Mouse (Mus musculus) small intestine, adult 2 months (tissue): Measurements from ENCODE around the gene Arl5b. TPM values are rescaled to one million over a fixed set of nuclear protein-coding genes. Genes with fewer than 3 reads are reported as not detected.

Experiments
- H3K27ac ChIP-seq: fragments of 200-500 bp; 2 replicates; pipeline ENCODE4 v1.5.1; 2012; ENCODE audit warnings: low read depth, low read length, control low read depth, inconsistent platforms; ENCODE audit not compliant: insufficient read depth
- H3K27me3 ChIP-seq: fragments of 200-500 bp; 2 replicates; pipeline ENCODE4 v1.6.1; 2012; ENCODE audit warnings: mild to moderate bottlenecking, moderate library complexity, low read length, inconsistent platforms; ENCODE audit not compliant: control insufficient read depth, insufficient read depth
- H3K36me3 ChIP-seq: fragments of 200-500 bp; 2 replicates; pipeline ENCODE4 v1.6.1; 2012; ENCODE audit warnings: mild to moderate bottlenecking, low read length, control low read depth, inconsistent platforms; ENCODE audit not compliant: control insufficient read depth, insufficient read depth
- H3K4me1 ChIP-seq: fragments of 200-500 bp; 2 replicates; pipeline ENCODE4 v1.6.1; 2012; ENCODE audit warnings: low read length, inconsistent platforms, mixed read lengths; ENCODE audit not compliant: control insufficient read depth, insufficient read depth, insufficient read length
- H3K4me3 ChIP-seq: fragments of 200-500 bp; 2 replicates; pipeline ENCODE4 v1.5.1; 2012; ENCODE audit warnings: low read depth, mild to moderate bottlenecking, control low read depth, inconsistent platforms, low read length, moderate library complexity
- CTCF ChIP-seq: fragments of 200-500 bp; IDR thresholded peaks from 2 replicates; pipeline ENCODE4 v1.5.1; 2012; ENCODE audit warnings: low read depth, mild to moderate bottlenecking, control low read depth, inconsistent platforms, low read length, moderate library complexity, mixed read lengths; ENCODE audit not compliant: insufficient replicate concordance, insufficient read length; ENCODE audit errors: extremely low read depth
- POLR2A ChIP-seq: fragments of 200-500 bp; IDR thresholded peaks from 2 replicates; pipeline ENCODE4 v1.6.1; 2012; ENCODE audit warnings: low read depth, mild to moderate bottlenecking, control low read depth, inconsistent platforms, low read length, moderate library complexity
- WGBS: fragments of 180-500 bp; shearing (Covaris S2); methylation state at CpG from one replicate; pipeline ENCODE4 v1.1.7; 2018; 5-methylcytosine and 5-hydroxymethylcytosine counted together
- polyA plus RNA-seq: library from polyadenylated mRNA; depleted of rRNA; stranded (reverse); fragments of >200 nt; gene quantifications from 2 replicates; pipeline ENCODE4 v1.2.3, GENCODE M21; 2012; rRNA removed

The Arl5b gene
- polyA plus RNA-seq, 1 experiment: 3.3 TPM

DNA sequence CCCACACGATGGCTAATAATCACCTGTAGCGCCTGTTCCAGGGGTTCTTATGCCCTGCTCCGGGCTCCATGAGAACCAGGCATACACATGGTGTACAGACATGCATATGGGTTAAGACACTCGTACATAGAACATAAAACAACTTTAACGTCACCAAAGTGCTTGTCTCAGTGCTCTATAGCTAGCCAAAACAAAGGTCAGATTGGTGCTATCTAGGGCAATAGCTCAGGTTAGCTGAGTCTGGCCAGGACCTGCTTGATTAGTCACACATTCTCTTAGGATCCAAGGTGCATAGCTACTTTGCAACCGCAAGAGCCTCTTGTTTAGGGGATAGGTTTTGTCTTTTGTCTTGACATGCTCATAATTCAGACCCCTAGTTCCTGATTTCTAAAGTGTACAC lies 63.5 kb downstream of the Arl5b start:
- no peak for TF ChIP-seq CTCF
- no peak for TF ChIP-seq POLR2A
- WGBS: 60% methylated on average over 6 of the region's 6 CpGs
- Histone ChIP-seq H3K36me3 (no peaks in the 10 kb centered on the region), H3K4me1 (peaks cover 5% of the 10 kb centered on the region; the same call in 1 of the 2 replicates), H3K4me3 (no peak overlapping the region), H3K27me3 (no peaks in the 10 kb centered on the region), H3K27ac (no peak overlapping the region)

DNA sequence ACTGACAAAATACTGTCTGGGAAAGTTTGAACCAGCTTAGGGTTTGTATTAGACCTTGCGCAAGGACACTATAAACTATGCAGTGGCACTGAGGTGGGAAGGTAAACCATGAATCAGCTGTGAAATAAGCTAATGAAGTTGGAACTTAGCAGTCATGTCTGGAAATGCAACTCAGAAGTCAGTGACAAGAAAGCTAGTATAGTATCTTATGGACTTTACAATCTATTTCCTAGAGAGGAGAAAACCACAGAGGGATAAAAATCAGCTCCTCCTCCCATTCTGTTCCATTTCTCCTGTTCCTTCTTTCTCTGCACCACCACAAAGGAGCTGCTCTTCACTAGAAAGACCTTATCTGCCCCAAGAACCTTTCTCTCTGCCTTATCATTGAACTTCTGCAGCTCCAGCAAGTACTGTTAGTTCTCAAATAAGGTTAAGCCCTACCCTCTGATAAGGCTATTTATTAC lies 72.1 kb downstream of the Arl5b start:
- no peak overlapping the region for H3K4me3 ChIP-seq
- no peaks in the 10 kb centered on the region for H3K36me3 ChIP-seq
- peak overlapping the region; percentile 8; the same call in 1 of the 2 replicates for H3K27ac ChIP-seq
- no peaks in the 10 kb centered on the region for H3K27me3 ChIP-seq
- no peak for TF ChIP-seq POLR2A
- TF ChIP-seq CTCF: no peak
- peaks cover 3% of the 10 kb centered on the region; the same call in 1 of the 2 replicates for H3K4me1 ChIP-seq
- WGBS: 39% methylated on average over 1 of the region's 1 CpGs

Other genes starting within 250 kb of the Arl5b start
- 0.15 and 0.24 TPM in 2 replicates for gene Nsun6, start 5.7 kb downstream of the Arl5b start, polyA plus RNA-seq